Mouse (Mus musculus) hindbrain, embryonic 14.5 days (tissue): ENCODE data around the gene Alg9. TPM values are rescaled to one million over a fixed set of nuclear protein-coding genes. Genes with fewer than 3 reads are reported as not detected.
A peak's percentile ranks its signal among the peaks of the same experiment; 100 is the strongest.

Experiments used
- ATAC-seq: fragments of 200-750 bp; cut with Nextera tagmentation; 2 replicates; pipeline ENCODE4 v1.8.0; 2017; ENCODE audit warnings: moderate number of reproducible peaks, mild to moderate bottlenecking, moderate TSS enrichment, moderate library complexity; ENCODE audit not compliant: low FRiP score
- DNase-seq: peaks from one replicate; pipeline ENCODE4 v3.0.0-alpha.2; 2015; ENCODE audit warnings: low spot score
- H3K27ac ChIP-seq: fragments of 300-500 bp; sonication (generic); 2 replicates; pipeline ENCODE4 v1.5.1; 2014; ENCODE audit warnings: mild to moderate bottlenecking, moderate library complexity
- H3K27me3 ChIP-seq: fragments of 300-500 bp; sonication (generic); 2 replicates; pipeline ENCODE4 v1.6.1; 2014; ENCODE audit warnings: mild to moderate bottlenecking, low read length, mixed read lengths; ENCODE audit not compliant: control insufficient read depth, insufficient read depth
- H3K36me3 ChIP-seq: fragments of 300-500 bp; sonication (generic); replicated peaks from 2 replicates; pipeline ENCODE4 v1.6.1; 2014; ENCODE audit not compliant: control insufficient read depth, insufficient read depth
- H3K4me1 ChIP-seq: fragments of 300-500 bp; sonication (generic); replicated peaks from 2 replicates; pipeline ENCODE4 v1.6.1; 2014; ENCODE audit warnings: antibody characterized with exemption, low read length, mixed read lengths; ENCODE audit not compliant: control insufficient read depth, insufficient read depth
- H3K4me2 ChIP-seq: fragments of 300-500 bp; sonication (generic); replicated peaks from 2 replicates; pipeline ENCODE4 v1.6.1; 2014; ENCODE audit warnings: mild to moderate bottlenecking, moderate library complexity
- H3K4me3 ChIP-seq: fragments of 300-500 bp; sonication (generic); replicated peaks from 2 replicates; pipeline ENCODE4 v1.5.1; 2014; ENCODE audit warnings: mild to moderate bottlenecking, low read length
- H3K9ac ChIP-seq: fragments of 300-500 bp; sonication (generic); 2 replicates; pipeline ENCODE4 v1.6.1; 2014
- H3K9me3 ChIP-seq: fragments of 300-500 bp; sonication (generic); 2 replicates; pipeline ENCODE4 v1.6.1; 2016; ENCODE audit warnings: low read length; ENCODE audit not compliant: control insufficient read depth
- WGBS: fragments of 180-500 bp; shearing (Covaris S2); extraction: QIAGEN DNeasy Blood & Tissue Kit; methylation state at CpG from one replicate; pipeline ENCODE4 v1.1.7; 2014; 5-methylcytosine and 5-hydroxymethylcytosine counted together
- polyA plus RNA-seq: library from polyadenylated mRNA; unstranded; fragments of >200 nt; fragmentation: Nextera tagmentation; extraction: Ambion mirVana; gene quantifications from 2 replicates; pipeline ENCODE4 v1.2.1, GENCODE M21; 2014

The Alg9 gene
- 63.4 and 67.9 TPM in 2 replicates for polyA plus RNA-seq

GRCm38 (mm10) chr9:50774991-50775612, at the start of gene Alg9, which contains the start of gene 1110032A03Rik:
TSS of gene Alg9 (plus strand) at chr9:50775019.
TSS of gene 1110032A03Rik (minus strand) at chr9:50775520.
- ATAC-seq, result peak; percentile 83
- Histone ChIP-seq H3K4me2 (peak within 1 kb of the TSS; percentile 66), H3K9ac (peak within 1 kb of the TSS; percentile 94), H3K36me3 (peaks cover 31% of the 10 kb centered on the region), H3K9me3 (no peaks in the 10 kb centered on the region), H3K27me3 (no peaks in the 10 kb centered on the region), H3K4me1 (peaks cover 20% of the 10 kb centered on the region), H3K4me3 (peak within 1 kb of the TSS; percentile 81), H3K27ac (peak within 1 kb of the TSS; percentile 88)
- WGBS, result under 1% methylated on average over 49 of the region's 51 CpGs
- peak; percentile 90 for DNase-seq

- ATAC-seq (no peak), DNase-seq (no peak)
- H3K4me3 ChIP-seq, result peak overlapping the region; percentile 74
- no peaks in the 10 kb centered on the region for H3K27me3 ChIP-seq
- H3K4me2 ChIP-seq, result peak overlapping the region; percentile 75
- no peaks in the 10 kb centered on the region for H3K9me3 ChIP-seq
- peaks cover 55% of the 10 kb centered on the region for H3K4me1 ChIP-seq
- WGBS, result 24% methylated on average over 8 of the region's 8 CpGs
- H3K9ac ChIP-seq, result peak overlapping the region; percentile 86
- H3K27ac ChIP-seq, result peak overlapping the region; percentile 91
- no peaks in the 10 kb centered on the region for H3K36me3 ChIP-seq
These were observed 48.8 kb upstream of the Alg9 start for GRCm38 (mm10) chr9:50725921-50726590.

GRCm38 (mm10) chr9:50727171-50727924, 47.5 kb upstream of the Alg9 start:
- H3K9ac ChIP-seq, result peak overlapping the region; percentile 86
- no peaks in the 10 kb centered on the region for H3K36me3 ChIP-seq
- peaks cover 52% of the 10 kb centered on the region for H3K4me1 ChIP-seq
- no peaks in the 10 kb centered on the region for H3K9me3 ChIP-seq
- no peak for DNase-seq
- peak overlapping the region; percentile 75 for H3K4me2 ChIP-seq
- H3K27ac ChIP-seq, result peak overlapping the region; percentile 91
- H3K4me3 ChIP-seq, result peak overlapping the region; percentile 74
- WGBS, result 2% methylated on average over 30 of the region's 30 CpGs
- no peaks in the 10 kb centered on the region for H3K27me3 ChIP-seq
- ATAC-seq, result no peak; the same call in 1 of the 2 replicates

- H3K4me2 ChIP-seq, result peak overlapping the region; percentile 75
- no peaks in the 10 kb centered on the region for H3K9me3 ChIP-seq
- WGBS, result under 1% methylated on average over 45 of the region's 45 CpGs
- H3K4me3 ChIP-seq, result peak overlapping the region; percentile 74
- DNase-seq (peak; percentile 92), ATAC-seq (peak; percentile 96)
- peaks cover 55% of the 10 kb centered on the region for H3K4me1 ChIP-seq
- no peaks in the 10 kb centered on the region for H3K36me3 ChIP-seq
- H3K27ac ChIP-seq, result peak overlapping the region; percentile 91
- H3K27me3 ChIP-seq, result no peaks in the 10 kb centered on the region
- peak overlapping the region; percentile 86 for H3K9ac ChIP-seq
These were observed 46.7 kb upstream of the Alg9 start for GRCm38 (mm10) chr9:50727925-50728651.

GRCm38 (mm10) chr9:50729600-50729999, 45.2 kb upstream of the Alg9 start:
- DNase-seq, result no peak
- H3K4me1 ChIP-seq, result peaks cover 43% of the 10 kb centered on the region
- no peak for ATAC-seq
- no peak overlapping the region for H3K4me3 ChIP-seq
- H3K36me3 ChIP-seq, result no peaks in the 10 kb centered on the region
- H3K9me3 ChIP-seq, result no peaks in the 10 kb centered on the region
- H3K27ac ChIP-seq, result no peak overlapping the region
- no peak overlapping the region for H3K9ac ChIP-seq
- 70% methylated on average over 4 of the region's 4 CpGs for WGBS
- no peaks in the 10 kb centered on the region for H3K27me3 ChIP-seq
- no peak overlapping the region for H3K4me2 ChIP-seq

- H3K36me3 ChIP-seq, result no peaks in the 10 kb centered on the region
- no peak overlapping the region for H3K4me2 ChIP-seq
- no peak overlapping the region for H3K4me3 ChIP-seq
- H3K27ac ChIP-seq, result 0 out of 2 replicates have a peak overlapping the region, but pooled peaks have one; percentile 14
- DNase-seq (no peak), ATAC-seq (no peak)
- WGBS, result 5% methylated on average over 4 of the region's 4 CpGs
- no peak overlapping the region for H3K9ac ChIP-seq
- H3K27me3 ChIP-seq, result no peaks in the 10 kb centered on the region
- H3K4me1 ChIP-seq, result peaks cover 14% of the 10 kb centered on the region
- H3K9me3 ChIP-seq, result no peaks in the 10 kb centered on the region
These were observed 42.3 kb upstream of the Alg9 start for GRCm38 (mm10) chr9:50732560-50732959.

GRCm38 (mm10) chr9:50734989-50735388, 39.8 kb upstream of the Alg9 start:
- Histone ChIP-seq H3K9me3 (no peaks in the 10 kb centered on the region), H3K27me3 (no peaks in the 10 kb centered on the region), H3K9ac (no peak overlapping the region), H3K4me1 (peaks cover 14% of the 10 kb centered on the region), H3K27ac (no peak overlapping the region), H3K4me3 (no peak overlapping the region), H3K4me2 (peak overlapping the region; percentile 39), H3K36me3 (no peaks in the 10 kb centered on the region)
- no peak for ATAC-seq
- peak; percentile 82 for DNase-seq
- 4% methylated on average over 9 of the region's 9 CpGs for WGBS

- H3K36me3 ChIP-seq, result no peaks in the 10 kb centered on the region
- no peaks in the 10 kb centered on the region for H3K27me3 ChIP-seq
- no peaks in the 10 kb centered on the region for H3K9me3 ChIP-seq
- peaks cover 9% of the 10 kb centered on the region for H3K4me1 ChIP-seq
- no peak within 1 kb of the TSS for H3K27ac ChIP-seq
- ATAC-seq (peak; percentile 95), DNase-seq (peak; percentile 89)
- 13% methylated on average over 36 of the region's 36 CpGs for WGBS
- H3K4me3 ChIP-seq, result peak within 1 kb of the TSS; percentile 31
- peak within 1 kb of the TSS; percentile 65 for H3K4me2 ChIP-seq
- H3K9ac ChIP-seq, result peak within 1 kb of the TSS; percentile 40; the same call in 1 of the 2 replicates
These were observed 35.6 kb upstream of the Alg9 start, which contains the start of gene Dixdc1 for GRCm38 (mm10) chr9:50738914-50739870. TSS of gene Dixdc1 (minus strand) at chr9:50739517.
